In the genomic region with DNA sequence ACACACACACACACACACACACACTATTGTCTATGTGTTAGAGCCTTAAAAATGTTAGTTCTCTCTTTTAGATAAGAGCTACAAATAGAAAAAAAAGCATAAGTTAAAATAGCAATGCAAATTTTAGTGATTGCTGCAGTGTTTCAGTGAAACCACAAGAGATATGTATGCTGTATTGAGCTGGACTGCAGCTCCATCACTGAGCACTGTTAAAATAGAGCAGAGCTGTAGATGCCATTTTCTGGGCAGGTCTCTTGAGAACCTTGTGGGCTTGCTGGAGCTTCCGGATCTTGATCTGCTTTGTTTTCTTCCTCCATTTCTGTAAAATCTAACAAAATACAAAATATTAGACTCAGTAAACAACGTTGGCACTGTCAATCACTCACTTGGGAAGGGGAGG, we compare ENCODE assay signal across 23 mouse cellular contexts. TPM values are rescaled to one million over a fixed set of nuclear protein-coding genes. Genes with fewer than 3 reads are reported as not detected.
"Had no signal": no experiment of that assay in that cellular context is flagged by ENCODE, and none has a peak within 500 bp of the region (broad histone marks: within the 10 kb centered on the region; RNA-seq: fewer than 3 reads in every experiment).

No protein-coding gene starts in this region.

- ATAC-seq: midbrain, embryonic 16.5 days had no signal

- H3K4me1 ChIP-seq: limb, embryonic 12.5 days; lung, embryonic 15.5 days had no signal

- H3K27ac ChIP-seq: kidney, postnatal 0 days; limb, embryonic 12.5 days; lung, embryonic 15.5 days; midbrain, embryonic 12.5 days; neural tube, embryonic 13.5 days had no signal

- H3K4me2 ChIP-seq: limb, embryonic 12.5 days; lung, embryonic 15.5 days; midbrain, embryonic 12.5 days; neural tube, embryonic 13.5 days had no signal

- H3K36me3 ChIP-seq: limb, embryonic 12.5 days; lung, embryonic 15.5 days; midbrain, embryonic 12.5 days; neural tube, embryonic 13.5 days had no signal

- H3K9ac ChIP-seq: limb, embryonic 12.5 days; lung, embryonic 15.5 days; midbrain, embryonic 12.5 days; neural tube, embryonic 13.5 days had no signal

- H3K9me3 ChIP-seq: limb, embryonic 12.5 days; lung, embryonic 15.5 days; midbrain, embryonic 12.5 days; neural tube, embryonic 13.5 days had no signal

- DNase-seq: kidney, adult 11 months; kidney, adult 9 months; kidney, postnatal 36 days; layer of hippocampus, adult 9-11 months; layer of hippocampus, postnatal 36 days; lung, postnatal 14 days; retina, postnatal 1 day; right cerebral cortex, postnatal 4 days; thymus, adult 2 months; thymus, postnatal 36 days had no signal

- H3K4me3 ChIP-seq: limb, embryonic 12.5 days; lung, embryonic 15.5 days; midbrain, embryonic 12.5 days; neural tube, embryonic 13.5 days had no signal

- H3K27me3 ChIP-seq: lung, embryonic 15.5 days; midbrain, embryonic 12.5 days had no signal

RNA-seq across cellular contexts. Expression of a gene that starts 18.9 kb away (rescaled TPM):
- total RNA-seq: layer of hippocampus, adult 18-20 months; layer of hippocampus, postnatal 36 days; left cerebral cortex, adult 8-10 months; left cerebral cortex, postnatal 25 days; liver, adult 2 months had no signal
- polyA plus RNA-seq: liver, adult 2 months; midbrain, embryonic 16.5 days had no signal

RNA-seq across cellular contexts. Expression of a gene that starts 51.0 kb away (rescaled TPM):
- total RNA-seq: layer of hippocampus, adult 18-20 months; layer of hippocampus, postnatal 36 days; left cerebral cortex, adult 8-10 months; left cerebral cortex, postnatal 25 days; liver, adult 2 months; megakaryocyte-erythroid progenitor cell, adult 5-6 weeks had no signal
- polyA plus RNA-seq: intestine, embryonic 14.5 days; kidney, postnatal 0 days; limb, embryonic 12.5 days; midbrain, embryonic 12.5 days; midbrain, embryonic 16.5 days; neural tube, embryonic 13.5 days; spleen, adult 2 months had no signal
